Mouse (Mus musculus) stomach, embryonic 16.5 days (tissue): Measurements from ENCODE around the gene Ms4a14. TPM values are rescaled to one million over a fixed set of nuclear protein-coding genes. Genes with fewer than 3 reads are reported as not detected.
"Not testable (repeated sequence)": the region's sequence is repeated elsewhere in the genome, so short reads cannot be mapped to it uniquely, and the experiment has no call there.

Source experiments
- ATAC-seq: fragments of 200-750 bp; cut with Nextera tagmentation; 2 replicates; pipeline ENCODE4 v1.8.0; 2017; ENCODE audit warnings: moderate number of reproducible peaks, moderate TSS enrichment; ENCODE audit not compliant: insufficient read depth, low FRiP score
- H3K27ac ChIP-seq: fragments of 300-500 bp; sonication (generic); 2 replicates; pipeline ENCODE4 v1.5.1; 2014; ENCODE audit warnings: low read length
- H3K27me3 ChIP-seq: fragments of 300-500 bp; sonication (generic); 2 replicates; pipeline ENCODE4 v1.6.1; 2014; ENCODE audit warnings: low read length, control low read depth, mixed read lengths; ENCODE audit not compliant: control insufficient read depth, insufficient read depth
- H3K36me3 ChIP-seq: fragments of 300-500 bp; sonication (generic); 2 replicates; pipeline ENCODE4 v1.6.1; 2014; ENCODE audit warnings: low read length; ENCODE audit not compliant: control insufficient read depth, insufficient read depth
- H3K4me1 ChIP-seq: fragments of 300-500 bp; sonication (generic); 2 replicates; pipeline ENCODE4 v1.6.1; 2014; ENCODE audit warnings: low read length, control low read depth, mixed read lengths; ENCODE audit not compliant: control insufficient read depth, insufficient read depth
- H3K4me2 ChIP-seq: fragments of 300-500 bp; sonication (generic); 2 replicates; pipeline ENCODE4 v1.6.1; 2014; ENCODE audit warnings: low read depth, low read length, mixed read lengths
- H3K4me3 ChIP-seq: fragments of 300-500 bp; sonication (generic); replicated peaks from 2 replicates; pipeline ENCODE4 v1.5.1; 2014; ENCODE audit warnings: mild to moderate bottlenecking, low read length
- H3K9ac ChIP-seq: fragments of 300-500 bp; sonication (generic); 2 replicates; pipeline ENCODE4 v1.6.1; 2014; ENCODE audit warnings: low read length
- H3K9me3 ChIP-seq: fragments of 300-500 bp; sonication (generic); replicated peaks from 2 replicates; pipeline ENCODE4 v1.6.1; 2016; ENCODE audit warnings: low read length, control low read depth; ENCODE audit not compliant: control insufficient read depth
- WGBS: fragments of 180-500 bp; shearing (Covaris S2); extraction: QIAGEN DNeasy Blood & Tissue Kit; methylation state at CpG from one replicate; pipeline ENCODE4 v1.1.7; 2014; 5-methylcytosine and 5-hydroxymethylcytosine counted together
- polyA plus RNA-seq: library from polyadenylated mRNA; unstranded; fragments of >200 nt; fragmentation: Nextera tagmentation; extraction: Ambion mirVana; gene quantifications from 2 replicates; pipeline ENCODE4 v1.2.1, GENCODE M21; 2015

Ms4a14 gene
- polyA plus RNA-seq, 1 experiment from 2014 or later = 0.08 TPM

DNA sequence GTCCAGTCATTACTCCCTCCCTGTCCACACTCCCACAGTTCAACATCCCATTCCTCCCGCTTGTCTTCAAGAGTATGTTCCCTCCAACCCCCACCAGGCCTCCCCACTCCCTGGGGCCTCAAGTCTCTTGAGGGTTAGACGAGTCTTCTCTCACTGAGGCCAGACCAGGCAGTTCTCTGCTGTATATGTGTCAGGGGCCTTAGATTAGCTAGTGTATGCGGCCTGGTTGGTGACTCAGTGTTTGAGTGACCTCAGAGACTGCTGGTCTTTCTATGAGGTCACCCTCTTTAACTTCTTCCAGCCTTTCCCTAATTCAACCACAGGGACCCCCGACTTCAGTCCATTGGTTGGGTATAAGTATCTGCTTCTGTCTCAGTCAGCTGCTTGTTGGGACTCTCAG lies 47.3 kb downstream of the Ms4a14 start:
- Histone ChIP-seq H3K9ac (no peak overlapping the region), H3K4me1 (no peaks in the 10 kb centered on the region), H3K27me3 (no peaks in the 10 kb centered on the region), H3K27ac (no peak overlapping the region), H3K4me2 (no peak overlapping the region), H3K36me3 (no peaks in the 10 kb centered on the region), H3K9me3 (no peaks in the 10 kb centered on the region), H3K4me3 (no peak overlapping the region)
- no peak for ATAC-seq
- 79% methylated on average over 4 of the region's 4 CpGs for WGBS

DNA sequence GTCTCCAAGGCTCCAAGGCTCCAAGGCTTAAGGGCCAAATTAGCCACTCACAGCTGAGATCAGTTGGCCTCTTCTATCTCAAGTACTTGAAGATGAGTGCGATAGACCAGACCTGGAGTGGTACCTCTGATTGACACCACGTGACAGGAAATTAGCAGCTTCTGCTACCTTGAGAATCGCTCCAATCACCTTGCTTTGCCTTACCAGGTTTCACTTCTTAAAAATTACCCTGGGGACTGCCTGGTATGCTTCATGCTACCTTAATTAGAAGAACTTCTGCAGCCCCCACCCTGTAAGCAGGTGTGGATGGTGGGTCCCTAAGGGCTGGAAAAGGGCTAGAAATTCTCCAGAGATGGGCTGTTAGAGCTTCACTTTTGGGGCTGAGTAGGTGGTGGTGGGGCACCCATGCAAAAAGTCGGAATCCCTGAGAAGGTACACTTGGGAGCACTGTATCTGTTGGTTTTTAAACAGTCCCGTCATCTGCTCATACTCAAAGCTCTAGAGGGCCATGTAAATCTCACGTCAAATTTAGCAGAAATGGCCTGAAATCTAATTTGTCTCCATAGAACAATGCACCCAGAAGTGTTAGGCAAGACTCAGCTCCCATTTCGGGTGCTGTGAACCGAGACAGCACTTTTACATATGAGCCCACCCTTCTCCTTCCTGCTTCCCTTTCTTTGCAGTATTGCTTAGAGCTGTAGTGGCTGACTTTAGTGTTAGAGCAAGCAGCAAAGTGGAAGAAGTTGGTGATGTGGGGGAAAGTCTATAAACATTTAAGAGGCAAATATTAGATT lies 48.0 kb downstream of the Ms4a14 start, which contains the start of gene Ms4a1:
Gene Ms4a1, minus strand, starts transcription at position 190 of the 794 bp plus-strand sequence.
- Histone ChIP-seq H3K4me3 (no peak within 1 kb of the TSS), H3K4me2 (no peak within 1 kb of the TSS), H3K9ac (no peak within 1 kb of the TSS), H3K4me1 (no peaks in the 10 kb centered on the region), H3K9me3 (no peaks in the 10 kb centered on the region), H3K27me3 (no peaks in the 10 kb centered on the region), H3K36me3 (no peaks in the 10 kb centered on the region), H3K27ac (no peak within 1 kb of the TSS)
- ATAC-seq = no peak
- 86% methylated on average over 8 of the region's 8 CpGs for WGBS

DNA sequence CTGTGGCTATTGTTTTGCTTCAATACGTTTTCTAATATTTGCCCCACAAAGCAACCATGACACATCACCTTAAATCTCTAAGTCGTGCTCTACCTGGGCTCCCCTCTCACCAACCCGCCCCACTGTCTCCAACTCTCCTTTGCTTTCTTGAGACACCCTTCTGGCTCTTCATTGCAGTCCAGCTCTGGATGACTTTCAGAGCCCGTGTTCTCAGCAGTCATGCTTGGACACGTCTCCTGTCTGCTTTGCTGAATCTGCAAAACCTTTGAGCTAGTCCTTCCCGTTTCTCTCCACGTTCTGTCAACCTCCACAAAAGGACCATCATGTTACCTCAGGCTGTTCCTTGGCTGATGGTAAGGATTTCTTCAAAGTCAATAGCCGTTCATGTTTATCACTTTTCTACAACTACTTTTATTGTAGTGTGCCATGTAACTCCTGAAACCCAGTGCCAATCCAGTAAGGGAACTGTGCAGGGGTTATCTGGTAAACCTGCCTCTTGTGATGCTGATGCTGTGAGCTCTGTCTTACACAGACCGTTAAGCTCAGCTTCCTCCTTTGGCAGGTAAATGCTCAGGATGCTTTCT lies 49.6 kb downstream of the Ms4a14 start:
- no peak overlapping the region for H3K4me2 ChIP-seq
- ATAC-seq = no peak
- no peaks in the 10 kb centered on the region for H3K9me3 ChIP-seq
- H3K4me3 ChIP-seq = no peak overlapping the region
- no peak overlapping the region for H3K27ac ChIP-seq
- H3K36me3 ChIP-seq = no peaks in the 10 kb centered on the region
- H3K4me1 ChIP-seq = no peaks in the 10 kb centered on the region
- no peaks in the 10 kb centered on the region for H3K27me3 ChIP-seq
- 80% methylated on average over 9 of the region's 9 CpGs for WGBS
- no peak overlapping the region for H3K9ac ChIP-seq

DNA sequence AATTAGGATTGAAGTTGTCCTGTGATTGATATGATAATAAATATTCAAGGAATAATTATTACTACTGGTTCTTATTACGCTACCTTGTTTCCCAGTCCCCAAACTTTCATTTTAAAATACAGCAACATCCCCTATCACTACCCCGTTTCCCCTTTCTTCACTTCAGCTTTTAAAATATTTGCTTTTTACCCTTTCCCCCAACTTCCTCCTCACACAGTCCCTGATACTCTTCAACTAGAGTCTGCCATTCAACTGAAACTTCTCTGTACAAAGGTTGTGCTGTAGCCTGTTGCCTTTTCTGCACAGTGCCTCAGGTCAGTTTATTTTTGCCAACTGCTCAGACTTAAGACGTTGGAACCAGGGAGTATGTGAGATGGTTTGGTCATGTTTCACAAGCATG lies 50.7 kb downstream of the Ms4a14 start:
- H3K4me3 ChIP-seq = no peak overlapping the region
- no peak for ATAC-seq
- H3K27me3 ChIP-seq = no peaks in the 10 kb centered on the region
- H3K36me3 ChIP-seq = no peaks in the 10 kb centered on the region
- no peak overlapping the region for H3K9ac ChIP-seq
- 63% methylated on average over 3 of the region's 3 CpGs for WGBS
- H3K4me2 ChIP-seq = no peak overlapping the region
- H3K4me1 ChIP-seq = no peaks in the 10 kb centered on the region
- H3K27ac ChIP-seq = no peak overlapping the region
- no peaks in the 10 kb centered on the region for H3K9me3 ChIP-seq

DNA sequence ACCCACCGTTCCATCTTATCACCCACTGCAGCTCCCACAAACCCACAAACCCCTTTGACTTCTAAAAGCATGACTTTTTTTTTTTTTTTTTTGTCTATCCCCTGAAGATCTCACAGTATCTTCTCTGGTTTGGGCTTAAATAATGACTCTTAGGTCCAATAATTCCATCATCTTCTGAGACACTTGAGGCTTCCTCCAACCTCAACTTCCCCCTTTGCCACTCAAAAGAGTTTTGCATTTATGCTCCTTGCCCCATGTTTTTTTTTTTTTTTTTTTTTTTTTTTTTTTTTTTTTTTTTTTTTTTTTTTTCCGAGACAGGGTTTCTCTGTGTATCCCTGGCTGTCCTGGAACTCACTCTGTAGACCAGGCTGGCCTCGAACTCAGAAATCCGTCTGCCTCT lies 51.3 kb downstream of the Ms4a14 start:
- 72% methylated on average over 4 of the region's 4 CpGs for WGBS
- not testable (repeated sequence) for H3K27ac ChIP-seq, H3K4me2 ChIP-seq, H3K36me3 ChIP-seq, H3K4me3 ChIP-seq, H3K4me1 ChIP-seq, ATAC-seq, H3K9me3 ChIP-seq, H3K9ac ChIP-seq, H3K27me3 ChIP-seq

DNA sequence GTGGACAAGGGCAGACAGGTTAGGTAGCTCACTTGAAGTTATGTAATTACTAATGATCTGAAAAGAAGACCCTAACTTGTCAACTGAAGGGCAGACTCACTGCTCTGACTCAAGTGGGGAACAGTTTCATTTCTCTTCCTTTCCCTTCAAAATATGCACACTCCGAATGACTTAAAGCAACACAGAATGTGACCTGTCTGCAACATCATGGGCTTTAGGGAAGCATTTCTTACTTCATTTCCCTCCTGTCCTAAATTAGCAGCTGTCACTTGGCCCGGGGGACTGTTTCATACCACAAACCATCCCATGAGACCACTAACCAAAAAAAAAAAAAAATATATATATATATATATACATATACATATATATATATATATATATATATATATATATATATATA lies 52.7 kb downstream of the Ms4a14 start:
- no peak for ATAC-seq
- Histone ChIP-seq H3K4me1 (no peaks in the 10 kb centered on the region), H3K27ac (no peak overlapping the region), H3K36me3 (no peaks in the 10 kb centered on the region), H3K9me3 (no peaks in the 10 kb centered on the region), H3K9ac (no peak overlapping the region), H3K4me3 (no peak overlapping the region), H3K4me2 (no peak overlapping the region), H3K27me3 (no peaks in the 10 kb centered on the region)
- 86% methylated on average over 2 of the region's 2 CpGs for WGBS

Other genes starting within 250 kb of the Ms4a14 start
- gene Ms4a8a, start 233.4 kb downstream of the Ms4a14 start, polyA plus RNA-seq = 6.0 and 7.8 TPM in 2 replicates
- not detected in 2 replicates for gene 1700017D01Rik, start 183.6 kb downstream of the Ms4a14 start, polyA plus RNA-seq
- gene 1700025F22Rik, start 149.1 kb downstream of the Ms4a14 start, polyA plus RNA-seq = not detected in 2 replicates
- gene Ms4a13, start 117.7 kb downstream of the Ms4a14 start, polyA plus RNA-seq = not detected in 2 replicates
- 0.17 and 0.20 TPM in 2 replicates for gene Ms4a12, start 82.0 kb downstream of the Ms4a14 start, polyA plus RNA-seq
- 0.11 TPM in 1 of 2 replicates, not detected in the other for gene Ms4a1, start 48.2 kb downstream of the Ms4a14 start, polyA plus RNA-seq
- gene Ms4a5, start 30.6 kb downstream of the Ms4a14 start, polyA plus RNA-seq = not detected in 2 replicates
- 3.8 and 6.7 TPM in 2 replicates for gene Ms4a7, start 21.7 kb upstream of the Ms4a14 start, polyA plus RNA-seq
- 10.5 and 10.7 TPM in 2 replicates for gene Ms4a4a, start 61.1 kb upstream of the Ms4a14 start, polyA plus RNA-seq
- 2.4 and 2.8 TPM in 2 replicates for gene Ms4a4c, start 90.3 kb upstream of the Ms4a14 start, polyA plus RNA-seq
- 0.56 and 1.1 TPM in 2 replicates for gene Ms4a4b, start 129.1 kb upstream of the Ms4a14 start, polyA plus RNA-seq
- gene Ms4a6c, start 154.9 kb upstream of the Ms4a14 start, polyA plus RNA-seq = 9.3 and 12.4 TPM in 2 replicates
- 0.17 and 0.29 TPM in 2 replicates for gene Gm8369, start 171.5 kb upstream of the Ms4a14 start, polyA plus RNA-seq
- 7.4 and 8.4 TPM in 2 replicates for gene Ms4a6b, start 202.1 kb upstream of the Ms4a14 start, polyA plus RNA-seq
- gene Ms4a4d, start 222.3 kb upstream of the Ms4a14 start, polyA plus RNA-seq = 4.8 and 5.1 TPM in 2 replicates